Mouse (Mus musculus) neural tube, embryonic 11.5 days (tissue): ENCODE results near the gene Tex13c2. TPM values are rescaled to one million over a fixed set of nuclear protein-coding genes. Genes with fewer than 3 reads are reported as not detected.

Source experiments
- ATAC-seq: fragments of 200-750 bp; cut with Nextera tagmentation; 2 replicates; pipeline ENCODE4 v1.8.0; 2017; ENCODE audit warnings: moderate number of reproducible peaks, mild to moderate bottlenecking, moderate TSS enrichment, moderate library complexity; ENCODE audit not compliant: insufficient read depth, low FRiP score, low TSS enrichment
- DNase-seq: peaks from one replicate; pipeline ENCODE4 v3.0.0-alpha.2; 2015; ENCODE audit warnings: low spot score
- H3K27ac ChIP-seq: fragments of 300-500 bp; sonication (generic); 2 replicates; pipeline ENCODE4 v1.5.1; 2014; ENCODE audit warnings: low read depth, mild to moderate bottlenecking, low read length
- H3K27me3 ChIP-seq: fragments of 300-500 bp; sonication (generic); 2 replicates; pipeline ENCODE4 v1.6.1; 2014; ENCODE audit warnings: mild to moderate bottlenecking, low read length, mixed read lengths; ENCODE audit not compliant: control insufficient read depth, insufficient read depth
- H3K36me3 ChIP-seq: fragments of 300-500 bp; sonication (generic); 2 replicates; pipeline ENCODE4 v1.6.1; 2014; ENCODE audit warnings: mild to moderate bottlenecking, low read length, moderate library complexity, mixed read lengths; ENCODE audit not compliant: control insufficient read depth, insufficient read depth
- H3K4me1 ChIP-seq: fragments of 300-500 bp; sonication (generic); 2 replicates; pipeline ENCODE4 v1.6.1; 2014; ENCODE audit warnings: low read length, mixed read lengths; ENCODE audit not compliant: control insufficient read depth, insufficient read depth
- H3K4me2 ChIP-seq: fragments of 300-500 bp; sonication (generic); 2 replicates; pipeline ENCODE4 v1.6.1; 2014; ENCODE audit warnings: low read depth, mild to moderate bottlenecking, moderate library complexity
- H3K4me3 ChIP-seq: fragments of 300-500 bp; sonication (generic); 2 replicates; pipeline ENCODE4 v1.5.1; 2014; ENCODE audit warnings: low read depth, low read length
- H3K9ac ChIP-seq: fragments of 300-500 bp; sonication (generic); 2 replicates; pipeline ENCODE4 v1.6.1; 2014; ENCODE audit warnings: mild to moderate bottlenecking, low read length
- H3K9me3 ChIP-seq: fragments of 300-500 bp; sonication (generic); 2 replicates; pipeline ENCODE4 v1.6.1; 2016; ENCODE audit warnings: low read length; ENCODE audit not compliant: control insufficient read depth
- WGBS: fragments of 180-500 bp; shearing (Covaris S2); extraction: QIAGEN DNeasy Blood & Tissue Kit; methylation state at CpG from one replicate; pipeline ENCODE4 v1.1.7; 2014; 5-methylcytosine and 5-hydroxymethylcytosine counted together
- polyA plus RNA-seq: library from polyadenylated mRNA; unstranded; fragments of >200 nt; fragmentation: Nextera tagmentation; extraction: Ambion mirVana; gene quantifications from 2 replicates; pipeline ENCODE4 v1.2.1, GENCODE M21; 2014

The Tex13c2 gene
- polyA plus RNA-seq, 1 experiment from 2014 or later, result not detected

DNA sequence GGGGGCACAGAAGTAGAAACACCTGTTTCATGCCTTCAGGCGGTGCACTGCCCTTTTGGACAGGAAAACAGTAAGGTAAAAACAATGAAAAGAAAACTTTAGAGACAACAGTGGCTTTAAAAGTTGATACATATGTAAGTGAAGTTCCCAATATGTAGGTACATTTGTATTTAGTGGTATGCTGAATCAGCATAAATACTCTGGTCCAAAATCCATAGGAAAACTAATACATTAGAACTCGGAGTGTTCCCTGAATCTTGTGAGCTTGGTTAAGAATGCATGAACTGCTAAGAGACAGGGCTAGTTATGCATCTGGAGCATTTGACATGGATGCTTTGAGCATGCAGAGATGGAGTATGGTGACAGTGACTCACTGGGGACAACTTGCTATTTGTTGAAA is 33.4 kb downstream of the Tex13c2 start:
- Histone ChIP-seq H3K4me3 (no peak overlapping the region), H3K36me3 (no peaks in the 10 kb centered on the region), H3K27me3 (no peaks in the 10 kb centered on the region), H3K9ac (no peak overlapping the region), H3K27ac (no peak overlapping the region), H3K4me2 (no peak overlapping the region), H3K4me1 (no peaks in the 10 kb centered on the region), H3K9me3 (no peaks in the 10 kb centered on the region)
- ATAC-seq (no peak), DNase-seq (no peak)
- WGBS, result 83% methylated on average over 2 of the region's 2 CpGs

GRCm38 (mm10) chrX:42530703-42531102 is 41.2 kb downstream of the Tex13c2 start:
- no peak overlapping the region for H3K4me3 ChIP-seq
- H3K9ac ChIP-seq, result no peak overlapping the region
- DNase-seq (no peak), ATAC-seq (no peak)
- H3K4me2 ChIP-seq, result no peak overlapping the region
- no peaks in the 10 kb centered on the region for H3K9me3 ChIP-seq
- no peaks in the 10 kb centered on the region for H3K4me1 ChIP-seq
- 66% methylated on average over 4 of the region's 4 CpGs for WGBS
- no peaks in the 10 kb centered on the region for H3K27me3 ChIP-seq
- H3K36me3 ChIP-seq, result no peaks in the 10 kb centered on the region
- no peak overlapping the region for H3K27ac ChIP-seq

DNA sequence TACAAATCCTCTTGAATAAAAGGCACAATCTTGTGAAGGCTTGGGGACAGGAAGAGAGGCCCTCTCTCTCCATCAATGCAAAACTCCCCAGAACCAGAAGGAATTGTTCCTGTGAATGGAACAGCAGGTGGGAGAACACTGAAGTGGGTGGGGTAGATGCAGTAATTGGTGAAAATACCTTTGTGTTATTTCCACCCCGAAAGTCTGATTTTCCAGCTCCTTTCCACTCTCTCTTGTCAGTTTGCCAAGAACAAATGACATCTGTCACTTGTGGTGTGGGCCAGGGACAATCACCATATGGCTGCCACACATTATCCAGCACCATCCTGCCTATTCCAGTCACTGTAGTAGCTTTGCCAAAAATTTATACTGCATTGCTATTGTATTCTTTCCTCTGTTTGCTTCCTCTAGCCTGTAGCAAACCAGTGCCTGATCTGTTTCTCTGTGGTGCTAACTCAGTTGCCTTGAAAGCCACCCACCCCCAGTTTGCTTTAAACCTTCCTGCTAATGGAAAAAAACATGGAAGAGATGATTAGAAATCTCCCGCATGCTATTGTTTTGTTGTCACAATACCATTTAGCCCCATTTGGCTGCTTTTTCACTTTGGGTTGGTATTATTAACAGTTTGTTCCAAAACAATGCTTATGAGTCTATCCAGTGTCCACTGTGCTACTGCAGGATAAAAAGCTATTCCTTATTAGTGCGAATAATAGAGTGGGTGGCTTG is 50.7 kb downstream of the Tex13c2 start:
- Histone ChIP-seq H3K4me2 (0 out of 2 replicates have a peak overlapping the region, but pooled peaks have one; percentile 9), H3K9me3 (no peaks in the 10 kb centered on the region), H3K4me3 (no peak overlapping the region), H3K27ac (no peak overlapping the region), H3K9ac (no peak overlapping the region), H3K4me1 (no peaks in the 10 kb centered on the region), H3K36me3 (no peaks in the 10 kb centered on the region), H3K27me3 (no peaks in the 10 kb centered on the region)
- WGBS, result 42% methylated on average over 3 of the region's 3 CpGs
- DNase-seq, result no peak
- ATAC-seq, result peak; percentile 35; the same call in 1 of the 2 replicates

DNA sequence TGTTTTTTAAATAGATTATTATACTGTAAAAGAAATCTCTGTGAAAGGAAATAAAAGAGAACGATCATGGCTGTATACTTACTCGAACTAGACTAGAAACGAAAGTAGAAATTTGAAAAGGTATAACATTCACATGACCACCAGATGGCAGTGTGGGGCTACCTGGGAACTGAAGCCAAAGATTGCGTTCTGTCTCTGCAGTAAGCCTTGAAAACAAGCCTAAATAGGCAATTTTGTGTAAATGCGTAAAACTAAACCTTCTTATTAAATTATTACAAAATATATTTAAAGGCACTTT is 51.2 kb downstream of the Tex13c2 start:
- peak; percentile 51 for DNase-seq
- Histone ChIP-seq H3K27ac (no peak overlapping the region), H3K36me3 (no peaks in the 10 kb centered on the region), H3K27me3 (no peaks in the 10 kb centered on the region), H3K4me3 (no peak overlapping the region), H3K9ac (no peak overlapping the region), H3K9me3 (no peaks in the 10 kb centered on the region), H3K4me1 (no peaks in the 10 kb centered on the region), H3K4me2 (0 out of 2 replicates have a peak overlapping the region, but pooled peaks have one; percentile 9)
- ATAC-seq, result no peak
- WGBS, result 41% methylated on average over 5 of the region's 5 CpGs

Other genes starting within 250 kb of the Tex13c2 start
- gene Sh2d1a, start 12.8 kb downstream of the Tex13c2 start, polyA plus RNA-seq, result 0.21 and 0.23 TPM in 2 replicates